Comparison of ENCODE assay signal across 8 mouse cellular contexts in genomic region chr11:29373396-29374273, GRCm38 (mm10). TPM values are rescaled to one million over a fixed set of nuclear protein-coding genes. Genes with fewer than 3 reads are reported as not detected.
DNase-seq lines count a peak whose midpoint lies in the region; ATAC-seq and TF ChIP-seq lines count a peak whose summit lies in the region.

Gene Ccdc88a (plus strand): TSS chr11:29373658.

- TF ChIP-seq POLR2A in bone marrow macrophage, adult 2 months (IDR thresholded peaks at IDR 0.05; ENCODE audit: borderline replicate concordance, low read depth, low read length) = no peak
- TF ChIP-seq POLR2A in embryonic fibroblast, embryonic 13.5 days (IDR thresholded peaks at IDR 0.05; ENCODE audit: low read depth, low read length) = peak; percentile 97

- H3K9ac ChIP-seq in kidney, embryonic 14.5 days (ENCODE audit: low read depth, low read length) = peak within 1 kb of the TSS; percentile 96
- peak within 1 kb of the TSS; percentile 84 for H3K9ac ChIP-seq in limb, embryonic 15.5 days

- peak within 1 kb of the TSS; percentile 71 for H3K27ac ChIP-seq in bone marrow macrophage, adult 2 months (ENCODE audit: insufficient read depth, low read depth, low read length)
- H3K27ac ChIP-seq in embryonic fibroblast, embryonic 13.5 days (ENCODE audit: insufficient read depth, low read length) = peak within 1 kb of the TSS; percentile 68
- H3K27ac ChIP-seq in kidney, embryonic 14.5 days (ENCODE audit: low read depth, low read length) = peak within 1 kb of the TSS; percentile 96
- H3K27ac ChIP-seq in limb, embryonic 15.5 days = peak within 1 kb of the TSS; percentile 97

- peak within 1 kb of the TSS; percentile 95 for H3K4me3 ChIP-seq in bone marrow macrophage, adult 2 months (ENCODE audit: insufficient read depth, low read length)
- peak within 1 kb of the TSS; percentile 100 for H3K4me3 ChIP-seq in embryonic fibroblast, embryonic 13.5 days (ENCODE audit: insufficient read depth, low read length)
- peak within 1 kb of the TSS; percentile 92 for H3K4me3 ChIP-seq in kidney, embryonic 14.5 days (ENCODE audit: low read length)
- peak within 1 kb of the TSS; percentile 92 for H3K4me3 ChIP-seq in limb, embryonic 15.5 days

- no peaks in the 10 kb centered on the region for H3K27me3 ChIP-seq in kidney, embryonic 14.5 days (ENCODE audit: control insufficient read depth, insufficient read depth, low read length)
- no peaks in the 10 kb centered on the region for H3K27me3 ChIP-seq in limb, embryonic 15.5 days

- ATAC-seq in kidney, embryonic 14.5 days (ENCODE audit: low FRiP score, low TSS enrichment) = peak; percentile 97
- peak; percentile 98 for ATAC-seq in limb, embryonic 15.5 days (ENCODE audit: insufficient number of reproducible peaks, low FRiP score, low TSS enrichment, low read depth)

- H3K4me2 ChIP-seq in kidney, embryonic 14.5 days (replicated peaks; ENCODE audit: low read depth, low read length) = peak within 1 kb of the TSS; percentile 64
- peak within 1 kb of the TSS; percentile 63 for H3K4me2 ChIP-seq in limb, embryonic 15.5 days

- H3K9me3 ChIP-seq in kidney, embryonic 14.5 days (ENCODE audit: control insufficient read depth, low read length) = no peaks in the 10 kb centered on the region
- H3K9me3 ChIP-seq in limb, embryonic 15.5 days = no peaks in the 10 kb centered on the region

- under 1% methylated on average over 81 of the region's 107 CpGs for WGBS in kidney, embryonic 14.5 days
- under 1% methylated on average over 101 of the region's 107 CpGs for WGBS in limb, embryonic 15.5 days

- H3K36me3 ChIP-seq in kidney, embryonic 14.5 days (ENCODE audit: control insufficient read depth, insufficient read depth, low read length) = no peaks in the 10 kb centered on the region
- no peaks in the 10 kb centered on the region for H3K36me3 ChIP-seq in limb, embryonic 15.5 days

- peak; percentile 99 for DNase-seq in A20 (ENCODE audit: low read depth, low spot score)
- peak; percentile 95 to 96 for DNase-seq in heart, adult 9 months (ENCODE audit: low spot score in 2 of 2)
- DNase-seq in monocyte, adult 2 months (ENCODE audit: low read depth in 1 of 2, low spot score in 2 of 2) = peak; percentile 77 to 88
- DNase-seq in spleen, postnatal 36 days (ENCODE audit: low spot score in 2 of 2) = peak; percentile 88

- H3K4me1 ChIP-seq in bone marrow macrophage, adult 2 months (ENCODE audit: control insufficient read depth, insufficient read depth, low read length) = peaks cover 5% of the 10 kb centered on the region
- no peaks in the 10 kb centered on the region for H3K4me1 ChIP-seq in embryonic fibroblast, embryonic 13.5 days (ENCODE audit: control insufficient read depth, insufficient read depth, low read length)
- H3K4me1 ChIP-seq in kidney, embryonic 14.5 days (ENCODE audit: control insufficient read depth, insufficient read depth, low read length) = no peaks in the 10 kb centered on the region
- peaks cover 4% of the 10 kb centered on the region; the same call in 1 of the 2 replicates for H3K4me1 ChIP-seq in limb, embryonic 15.5 days

- no peak for TF ChIP-seq CTCF in bone marrow macrophage, adult 2 months (IDR thresholded peaks at IDR 0.05; ENCODE audit: low read depth, low read length)
- TF ChIP-seq CTCF in embryonic fibroblast, embryonic 13.5 days (IDR thresholded peaks at IDR 0.05; ENCODE audit: borderline replicate concordance, insufficient read depth, low read length) = no peak

RNA-seq across cellular contexts. Expression of gene Ccdc88a, which starts in this region (rescaled TPM):
- 21.8 and 23.5 TPM in 2 replicates for polyA plus RNA-seq in bone marrow macrophage, adult 2 months (2012; ENCODE audit: insufficient read depth, insufficient read length, missing spikeins)
- polyA plus RNA-seq in embryonic fibroblast, embryonic 13.5 days (2011; ENCODE audit: insufficient read length, low read depth, missing spikeins) = 40.3 and 41.7 TPM in 2 replicates
- 24.4 and 30.6 TPM in 2 replicates for polyA plus RNA-seq in kidney, embryonic 14.5 days (2014; fragmentation: Nextera tagmentation; extraction: Ambion mirVana)
- 34.5 and 42.9 TPM in 2 replicates for polyA plus RNA-seq in limb, embryonic 15.5 days (2015; fragmentation: Nextera tagmentation; extraction: Ambion mirVana)

Comparison
In these comparisons a context has a peak if more than half of its experiments do, and no peak if none do; other contexts are left out.
1. Peak in every context shown above with its lines: DNase-seq, ATAC-seq, H3K4me3 ChIP-seq and H3K27ac ChIP-seq.